Mouse (Mus musculus): ENCODE measurements around the gene Grid2. TPM values are rescaled to one million over a fixed set of nuclear protein-coding genes. Genes with fewer than 3 reads are reported as not detected.

Grid2 gene
- polyA plus RNA-seq, 1 experiment from 2014 or later, result 0.21 TPM

- Histone ChIP-seq H3K9me3 (ENCODE audit: control insufficient read depth, low read length) (no peaks in the 10 kb centered on the region), H3K36me3 (ENCODE audit: control insufficient read depth, insufficient read depth, low read length) (no peaks in the 10 kb centered on the region), H3K4me3 (ENCODE audit: low read depth, low read length) (no peak overlapping the region), H3K9ac (ENCODE audit: low read length) (no peak overlapping the region), H3K27me3 (ENCODE audit: control insufficient read depth, insufficient read depth, low read length) (no peaks in the 10 kb centered on the region), H3K4me1 (ENCODE audit: control insufficient read depth, insufficient read depth, low read length) (no peaks in the 10 kb centered on the region), H3K4me2 (ENCODE audit: low read depth, severe bottlenecking) (no peak overlapping the region), H3K27ac (replicated peaks; ENCODE audit: low read depth, low read length) (no peak overlapping the region)
- ATAC-seq (ENCODE audit: insufficient number of reproducible peaks, low FRiP score, low TSS enrichment, low read depth) (no peak), DNase-seq (ENCODE audit: low spot score) (no peak)
- WGBS, result 89% methylated on average over 2 of the region's 2 CpGs
These were observed 642.5 kb downstream of the Grid2 start for GRCm38 (mm10) chr6:63898171-63898570.

GRCm38 (mm10) chr6:63917035-63917570 is 661.4 kb downstream of the Grid2 start:
- H3K9ac ChIP-seq (ENCODE audit: low read length), result no peak overlapping the region
- DNase-seq (ENCODE audit: low spot score), result no peak
- no peaks in the 10 kb centered on the region for H3K27me3 ChIP-seq (ENCODE audit: control insufficient read depth, insufficient read depth, low read length)
- H3K4me2 ChIP-seq (ENCODE audit: low read depth, severe bottlenecking), result no peak overlapping the region
- H3K4me1 ChIP-seq (ENCODE audit: control insufficient read depth, insufficient read depth, low read length), result no peaks in the 10 kb centered on the region
- H3K36me3 ChIP-seq (ENCODE audit: control insufficient read depth, insufficient read depth, low read length), result no peaks in the 10 kb centered on the region
- ATAC-seq (ENCODE audit: insufficient number of reproducible peaks, low FRiP score, low TSS enrichment, low read depth), result no peak
- 85% methylated on average over 6 of the region's 6 CpGs for WGBS
- no peak overlapping the region for H3K4me3 ChIP-seq (ENCODE audit: low read depth, low read length)
- H3K27ac ChIP-seq (replicated peaks; ENCODE audit: low read depth, low read length), result no peak overlapping the region
- no peaks in the 10 kb centered on the region for H3K9me3 ChIP-seq (ENCODE audit: control insufficient read depth, low read length)

GRCm38 (mm10) chr6:63921951-63922350 is 666.3 kb downstream of the Grid2 start:
- Histone ChIP-seq H3K27me3 (ENCODE audit: control insufficient read depth, insufficient read depth, low read length) (no peaks in the 10 kb centered on the region), H3K9ac (ENCODE audit: low read length) (no peak overlapping the region), H3K4me1 (ENCODE audit: control insufficient read depth, insufficient read depth, low read length) (no peaks in the 10 kb centered on the region), H3K9me3 (ENCODE audit: control insufficient read depth, low read length) (no peaks in the 10 kb centered on the region), H3K4me2 (ENCODE audit: low read depth, severe bottlenecking) (no peak overlapping the region), H3K36me3 (ENCODE audit: control insufficient read depth, insufficient read depth, low read length) (no peaks in the 10 kb centered on the region), H3K4me3 (ENCODE audit: low read depth, low read length) (no peak overlapping the region), H3K27ac (replicated peaks; ENCODE audit: low read depth, low read length) (no peak overlapping the region)
- ATAC-seq (ENCODE audit: insufficient number of reproducible peaks, low FRiP score, low TSS enrichment, low read depth) (no peak), DNase-seq (ENCODE audit: low spot score) (no peak)
- 92% methylated on average over 6 of the region's 6 CpGs for WGBS

- no peak overlapping the region for H3K9ac ChIP-seq (ENCODE audit: low read length)
- no peaks in the 10 kb centered on the region for H3K9me3 ChIP-seq (ENCODE audit: control insufficient read depth, low read length)
- H3K4me2 ChIP-seq (ENCODE audit: low read depth, severe bottlenecking), result no peak overlapping the region
- no peak overlapping the region for H3K4me3 ChIP-seq (ENCODE audit: low read depth, low read length)
- no peaks in the 10 kb centered on the region for H3K4me1 ChIP-seq (ENCODE audit: control insufficient read depth, insufficient read depth, low read length)
- H3K36me3 ChIP-seq (ENCODE audit: control insufficient read depth, insufficient read depth, low read length), result no peaks in the 10 kb centered on the region
- no peaks in the 10 kb centered on the region for H3K27me3 ChIP-seq (ENCODE audit: control insufficient read depth, insufficient read depth, low read length)
- no peak for DNase-seq (ENCODE audit: low spot score)
- no peak overlapping the region for H3K27ac ChIP-seq (replicated peaks; ENCODE audit: low read depth, low read length)
- ATAC-seq (ENCODE audit: insufficient number of reproducible peaks, low FRiP score, low TSS enrichment, low read depth), result no peak
These were observed 675.5 kb downstream of the Grid2 start for GRCm38 (mm10) chr6:63931201-63931600.

GRCm38 (mm10) chr6:63946721-63947120 is 691.0 kb downstream of the Grid2 start:
- no peak for ATAC-seq (ENCODE audit: insufficient number of reproducible peaks, low FRiP score, low TSS enrichment, low read depth)
- Histone ChIP-seq H3K9me3 (ENCODE audit: control insufficient read depth, low read length) (no peaks in the 10 kb centered on the region), H3K36me3 (ENCODE audit: control insufficient read depth, insufficient read depth, low read length) (no peaks in the 10 kb centered on the region), H3K4me3 (ENCODE audit: low read depth, low read length) (no peak overlapping the region), H3K27me3 (ENCODE audit: control insufficient read depth, insufficient read depth, low read length) (no peaks in the 10 kb centered on the region), H3K9ac (ENCODE audit: low read length) (no peak overlapping the region), H3K4me1 (ENCODE audit: control insufficient read depth, insufficient read depth, low read length) (no peaks in the 10 kb centered on the region), H3K27ac (replicated peaks; ENCODE audit: low read depth, low read length) (no peak overlapping the region), H3K4me2 (ENCODE audit: low read depth, severe bottlenecking) (no peak overlapping the region)
- 77% methylated on average over 5 of the region's 5 CpGs for WGBS
- no peak for DNase-seq (ENCODE audit: low spot score)

- H3K4me1 ChIP-seq (ENCODE audit: control insufficient read depth, insufficient read depth, low read length), result peaks cover 7% of the 10 kb centered on the region; the same call in 1 of the 2 replicates
- no peak overlapping the region for H3K4me2 ChIP-seq (ENCODE audit: low read depth, severe bottlenecking)
- no peaks in the 10 kb centered on the region for H3K36me3 ChIP-seq (ENCODE audit: control insufficient read depth, insufficient read depth, low read length)
- 45% methylated on average over 3 of the region's 3 CpGs for WGBS
- H3K27ac ChIP-seq (replicated peaks; ENCODE audit: low read depth, low read length), result no peak overlapping the region
- no peak overlapping the region for H3K9ac ChIP-seq (ENCODE audit: low read length)
- H3K9me3 ChIP-seq (ENCODE audit: control insufficient read depth, low read length), result no peaks in the 10 kb centered on the region
- ATAC-seq (ENCODE audit: insufficient number of reproducible peaks, low FRiP score, low TSS enrichment, low read depth), result peak; percentile 54; the same call in 1 of the 2 replicates
- H3K4me3 ChIP-seq (ENCODE audit: low read depth, low read length), result no peak overlapping the region
- DNase-seq (ENCODE audit: low spot score), result peak; percentile 37
- H3K27me3 ChIP-seq (ENCODE audit: control insufficient read depth, insufficient read depth, low read length), result no peaks in the 10 kb centered on the region
These were observed 708.1 kb downstream of the Grid2 start for GRCm38 (mm10) chr6:63963789-63964188.

GRCm38 (mm10) chr6:63964269-63964668 is 708.6 kb downstream of the Grid2 start:
- ATAC-seq (ENCODE audit: insufficient number of reproducible peaks, low FRiP score, low TSS enrichment, low read depth) (no peak), DNase-seq (ENCODE audit: low spot score) (peak; percentile 20)
- Histone ChIP-seq H3K9ac (ENCODE audit: low read length) (no peak overlapping the region), H3K4me1 (ENCODE audit: control insufficient read depth, insufficient read depth, low read length) (peaks cover 7% of the 10 kb centered on the region; the same call in 1 of the 2 replicates), H3K9me3 (ENCODE audit: control insufficient read depth, low read length) (no peaks in the 10 kb centered on the region), H3K27ac (replicated peaks; ENCODE audit: low read depth, low read length) (no peak overlapping the region), H3K36me3 (ENCODE audit: control insufficient read depth, insufficient read depth, low read length) (no peaks in the 10 kb centered on the region), H3K4me3 (ENCODE audit: low read depth, low read length) (no peak overlapping the region), H3K4me2 (ENCODE audit: low read depth, severe bottlenecking) (no peak overlapping the region), H3K27me3 (ENCODE audit: control insufficient read depth, insufficient read depth, low read length) (no peaks in the 10 kb centered on the region)
- 62% methylated on average over 6 of the region's 6 CpGs for WGBS

GRCm38 (mm10) chr6:63964735-63965134 is 709.1 kb downstream of the Grid2 start:
- H3K4me1 ChIP-seq (ENCODE audit: control insufficient read depth, insufficient read depth, low read length), result peaks cover 7% of the 10 kb centered on the region; the same call in 1 of the 2 replicates
- no peaks in the 10 kb centered on the region for H3K36me3 ChIP-seq (ENCODE audit: control insufficient read depth, insufficient read depth, low read length)
- H3K27me3 ChIP-seq (ENCODE audit: control insufficient read depth, insufficient read depth, low read length), result no peaks in the 10 kb centered on the region
- H3K4me2 ChIP-seq (ENCODE audit: low read depth, severe bottlenecking), result no peak overlapping the region
- no peak overlapping the region for H3K27ac ChIP-seq (replicated peaks; ENCODE audit: low read depth, low read length)
- 29% methylated on average over 2 of the region's 2 CpGs for WGBS
- H3K4me3 ChIP-seq (ENCODE audit: low read depth, low read length), result no peak overlapping the region
- DNase-seq (ENCODE audit: low spot score) (peak; percentile 41), ATAC-seq (ENCODE audit: insufficient number of reproducible peaks, low FRiP score, low TSS enrichment, low read depth) (0 out of 2 replicates have a peak, but pooled peaks have one; percentile 47)
- no peak overlapping the region for H3K9ac ChIP-seq (ENCODE audit: low read length)
- no peaks in the 10 kb centered on the region for H3K9me3 ChIP-seq (ENCODE audit: control insufficient read depth, low read length)

GRCm38 (mm10) chr6:64046084-64046483 is 790.4 kb downstream of the Grid2 start:
- ATAC-seq (ENCODE audit: insufficient number of reproducible peaks, low FRiP score, low TSS enrichment, low read depth), result peak; percentile 62; the same call in 1 of the 2 replicates
- no peak overlapping the region for H3K9ac ChIP-seq (ENCODE audit: low read length)
- no peaks in the 10 kb centered on the region for H3K4me1 ChIP-seq (ENCODE audit: control insufficient read depth, insufficient read depth, low read length)
- H3K4me2 ChIP-seq (ENCODE audit: low read depth, severe bottlenecking), result no peak overlapping the region
- peak; percentile 22 for DNase-seq (ENCODE audit: low spot score)
- no peaks in the 10 kb centered on the region for H3K27me3 ChIP-seq (ENCODE audit: control insufficient read depth, insufficient read depth, low read length)
- H3K27ac ChIP-seq (replicated peaks; ENCODE audit: low read depth, low read length), result no peak overlapping the region
- no peaks in the 10 kb centered on the region for H3K9me3 ChIP-seq (ENCODE audit: control insufficient read depth, low read length)
- H3K4me3 ChIP-seq (ENCODE audit: low read depth, low read length), result no peak overlapping the region
- WGBS, result 82% methylated on average over 2 of the region's 2 CpGs
- H3K36me3 ChIP-seq (ENCODE audit: control insufficient read depth, insufficient read depth, low read length), result no peaks in the 10 kb centered on the region

Data from limb, embryonic 11.5 days (tissue).